Mouse (Mus musculus) olfactory bulb, adult 2 months (tissue): ENCODE results near the gene Dusp1.

Experiments
- CTCF ChIP-seq: fragments of 200-500 bp; IDR thresholded peaks from 2 replicates; pipeline ENCODE4 v1.5.1; 2012; ENCODE audit warnings: low read depth, mild to moderate bottlenecking, low read length, moderate library complexity; ENCODE audit not compliant: insufficient read depth
- POLR2A ChIP-seq: fragments of 200-500 bp; IDR thresholded peaks from 2 replicates; pipeline ENCODE4 v1.6.1; 2012; ENCODE audit warnings: mild to moderate bottlenecking, low read depth, low read length, moderate library complexity; ENCODE audit not compliant: insufficient read depth

- TF ChIP-seq CTCF (no peak), POLR2A (no peak)
These were observed 8.9 kb downstream of the Dusp1 start for GRCm38 (mm10) chr17:26553033-26553432.
